Mouse (Mus musculus) forebrain, embryonic 10.5 days (tissue): ENCODE results near the gene H2al1d. TPM values are rescaled to one million over a fixed set of nuclear protein-coding genes. Genes with fewer than 3 reads are reported as not detected.
"Not testable (repeated sequence)": the region's sequence is repeated elsewhere in the genome, so short reads cannot be mapped to it uniquely, and the experiment has no call there.

ENCODE experiments used
- DNase-seq: peaks from one replicate; pipeline ENCODE4 v3.0.0-alpha.2; 2017; ENCODE audit warnings: low spot score; ENCODE audit errors: extremely low spot score
- H3K27ac ChIP-seq: fragments of 300-500 bp; sonication (generic); 2 replicates; pipeline ENCODE4 v1.5.1; 2016; ENCODE audit warnings: mild to moderate bottlenecking
- H3K27me3 ChIP-seq: fragments of 300-500 bp; sonication (generic); 2 replicates; pipeline ENCODE4 v1.6.1; 2016; ENCODE audit warnings: mild to moderate bottlenecking; ENCODE audit not compliant: poor library complexity, severe bottlenecking
- H3K36me3 ChIP-seq: fragments of 300-500 bp; sonication (generic); replicated peaks from 2 replicates; pipeline ENCODE4 v1.6.1; 2016; ENCODE audit warnings: mild to moderate bottlenecking, moderate library complexity
- H3K4me1 ChIP-seq: fragments of 300-500 bp; sonication (generic); 2 replicates; pipeline ENCODE4 v1.6.1; 2016
- H3K4me3 ChIP-seq: fragments of 300-500 bp; sonication (generic); 2 replicates; pipeline ENCODE4 v1.5.1; 2016; ENCODE audit warnings: mild to moderate bottlenecking, moderate library complexity
- H3K9me3 ChIP-seq: fragments of 300-500 bp; sonication (generic); 2 replicates; pipeline ENCODE4 v1.6.1; 2016; ENCODE audit warnings: mild to moderate bottlenecking, moderate library complexity
- WGBS: fragments of 180-500 bp; shearing (Covaris S2); methylation state at CpG from one replicate; pipeline ENCODE4 v1.1.7; 2016; 5-methylcytosine and 5-hydroxymethylcytosine counted together
- polyA plus RNA-seq: library from polyadenylated mRNA; unstranded; fragments of >200 nt; fragmentation: Nextera tagmentation; extraction: Ambion mirVana; gene quantifications from 2 replicates; pipeline ENCODE4 v1.2.1, GENCODE M21; 2016

H2al1d gene
- polyA plus RNA-seq, 1 experiment from 2014 or later, result not detected

DNA sequence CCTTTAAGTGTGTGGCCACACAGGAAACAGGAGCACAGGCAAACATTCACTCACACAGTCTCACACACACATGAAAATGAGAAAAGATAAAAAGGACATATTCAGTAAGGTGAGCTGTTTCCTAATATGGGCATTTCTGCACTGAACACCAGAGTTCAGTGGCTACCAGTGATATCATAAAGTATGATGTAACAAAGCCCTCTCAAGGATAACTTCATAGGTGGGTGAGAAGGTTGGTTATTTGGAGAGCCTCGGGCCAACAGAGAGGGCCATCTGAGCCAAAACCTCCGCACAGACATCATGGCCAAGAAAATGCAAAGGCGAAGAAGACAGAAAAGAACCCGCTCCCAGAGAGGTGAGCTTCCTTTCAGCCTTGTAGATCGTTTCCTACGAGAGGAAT, 6.2 kb downstream of the H2al1d start, which contains the start of gene H2al1f:
Gene H2al1f, plus strand, starts transcription at position 301 of the 400 bp plus-strand sequence.
- H3K9me3 ChIP-seq, H3K27ac ChIP-seq, DNase-seq, H3K4me1 ChIP-seq, H3K27me3 ChIP-seq, H3K36me3 ChIP-seq, H3K4me3 ChIP-seq: not testable (repeated sequence)
- WGBS, result no CpG with 5 or more reads among the region's 6 CpGs

GRCm38 (mm10) chrX:11317956-11318355, 9.3 kb downstream of the H2al1d start, which contains the start of gene H2al1g:
TSS of gene H2al1g (plus strand) at chrX:11318256.
- not testable (repeated sequence) for H3K4me1 ChIP-seq, H3K4me3 ChIP-seq, H3K27me3 ChIP-seq, DNase-seq, H3K27ac ChIP-seq, H3K9me3 ChIP-seq, H3K36me3 ChIP-seq
- no CpG with 5 or more reads among the region's 3 CpGs for WGBS

- not testable (repeated sequence) for H3K9me3 ChIP-seq, H3K4me1 ChIP-seq, H3K36me3 ChIP-seq, H3K27me3 ChIP-seq, DNase-seq, H3K4me3 ChIP-seq, H3K27ac ChIP-seq
- WGBS, result no CpG with 5 or more reads among the region's 6 CpGs
Observed at GRCm38 (mm10) chrX:11321192-11321591, 12.6 kb downstream of the H2al1d start, which contains the start of gene H2al1h. TSS of gene H2al1h (plus strand) at chrX:11321492.

DNA sequence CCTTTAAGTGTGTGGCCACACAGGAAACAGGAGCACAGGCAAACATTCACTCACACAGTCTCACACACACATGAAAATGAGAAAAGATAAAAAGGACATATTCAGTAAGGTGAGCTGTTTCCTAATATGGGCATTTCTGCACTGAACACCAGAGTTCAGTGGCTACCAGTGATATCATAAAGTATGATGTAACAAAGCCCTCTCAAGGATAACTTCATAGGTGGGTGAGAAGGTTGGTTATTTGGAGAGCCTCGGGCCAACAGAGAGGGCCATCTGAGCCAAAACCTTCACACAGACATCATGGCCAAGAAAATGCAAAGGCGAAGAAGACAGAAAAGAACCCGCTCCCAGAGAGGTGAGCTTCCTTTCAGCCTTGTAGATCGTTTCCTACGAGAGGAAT, 15.7 kb downstream of the H2al1d start, which contains the start of gene H2al1i:
Gene H2al1i, plus strand, starts transcription at position 301 of the 400 bp plus-strand sequence.
- H3K36me3 ChIP-seq, result not testable (repeated sequence)
- WGBS, result no CpG with 5 or more reads among the region's 5 CpGs

DNA sequence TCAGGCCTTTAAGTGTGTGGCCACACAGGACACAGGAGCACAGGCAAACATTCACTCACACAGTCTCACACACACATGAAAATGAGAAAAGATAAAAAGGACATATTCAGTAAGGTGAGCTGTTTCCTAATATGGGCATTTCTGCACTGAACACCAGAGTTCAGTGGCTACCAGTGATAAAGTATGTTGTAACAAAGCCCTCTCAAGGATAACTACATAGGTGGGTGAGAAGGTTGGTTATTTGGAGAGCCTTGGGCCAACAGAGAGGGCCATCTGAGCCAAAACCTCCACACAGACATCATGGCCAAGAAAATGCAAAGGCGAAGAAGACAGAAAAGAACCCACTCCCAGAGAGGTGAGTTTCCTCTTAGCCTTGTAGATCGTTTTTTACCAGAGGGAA, 18.9 kb downstream of the H2al1d start, which contains the start of gene H2al1j:
Gene H2al1j, plus strand, starts transcription at position 301 of the 400 bp plus-strand sequence.
- H3K27ac ChIP-seq, H3K36me3 ChIP-seq, H3K4me3 ChIP-seq, H3K4me1 ChIP-seq, H3K9me3 ChIP-seq, DNase-seq: not testable (repeated sequence)
- WGBS, result 86% methylated on average over 2 of the region's 2 CpGs
- peaks cover 32% of the 10 kb centered on the region for H3K27me3 ChIP-seq

More for the DNA sequence above, 15.7 kb downstream of the H2al1d start, which contains the start of gene H2al1i:
- H3K4me3 ChIP-seq, H3K4me1 ChIP-seq, H3K9me3 ChIP-seq, H3K27ac ChIP-seq, DNase-seq, H3K27me3 ChIP-seq: not testable (repeated sequence)

- DNase-seq, result no peak
- H3K36me3 ChIP-seq, result no peaks in the 10 kb centered on the region
- H3K27ac ChIP-seq, result no peak overlapping the region
- WGBS, result 71% methylated on average over 9 of the region's 9 CpGs
- no peaks in the 10 kb centered on the region for H3K9me3 ChIP-seq
- H3K4me1 ChIP-seq, result no peaks in the 10 kb centered on the region
- peaks cover 84% of the 10 kb centered on the region for H3K27me3 ChIP-seq
- no peak overlapping the region for H3K4me3 ChIP-seq
Observed at GRCm38 (mm10) chrX:11345762-11346161, 37.1 kb downstream of the H2al1d start.

DNA sequence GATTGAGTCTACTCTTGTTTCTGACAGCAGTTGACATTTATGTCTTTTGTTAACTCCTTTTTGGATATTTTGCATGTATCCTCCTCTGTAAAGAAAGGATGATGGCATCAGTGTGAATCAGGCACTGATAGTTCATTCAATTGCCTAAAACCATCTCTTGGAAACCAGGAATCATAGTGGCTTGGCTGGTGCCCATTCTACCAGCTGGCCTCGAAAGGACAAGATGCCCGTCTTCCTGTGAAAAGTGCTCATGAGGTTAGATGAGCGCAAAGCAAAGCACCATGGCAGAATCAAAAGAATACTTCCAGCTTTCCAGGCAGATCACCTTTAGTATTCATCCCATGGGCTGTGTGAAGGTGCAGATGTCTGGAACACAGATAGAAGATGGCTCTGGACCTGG, 38.1 kb downstream of the H2al1d start:
- Histone ChIP-seq H3K4me1 (no peaks in the 10 kb centered on the region), H3K9me3 (no peaks in the 10 kb centered on the region), H3K36me3 (no peaks in the 10 kb centered on the region), H3K27me3 (peaks cover 88% of the 10 kb centered on the region), H3K4me3 (no peak overlapping the region), H3K27ac (no peak overlapping the region)
- 92% methylated on average over 3 of the region's 3 CpGs for WGBS
- DNase-seq, result no peak

Other genes with a start within 250 kb of the H2al1d start
- not detected in 2 replicates for gene H2al1a, start 9.6 kb upstream of the H2al1d start, polyA plus RNA-seq
- gene H2al1b, start 6.4 kb upstream of the H2al1d start, polyA plus RNA-seq, result not detected in 2 replicates
- gene H2al1c, start 3.2 kb upstream of the H2al1d start, polyA plus RNA-seq, result not detected in 2 replicates
- not detected in 2 replicates for gene H2al1e, start 3.1 kb downstream of the H2al1d start, polyA plus RNA-seq
- gene H2al1f, start 6.3 kb downstream of the H2al1d start, polyA plus RNA-seq, result not detected in 2 replicates
- not detected in 2 replicates for gene H2al1g, start 9.4 kb downstream of the H2al1d start, polyA plus RNA-seq
- not detected in 2 replicates for gene H2al1h, start 12.7 kb downstream of the H2al1d start, polyA plus RNA-seq
- gene H2al1i, start 15.8 kb downstream of the H2al1d start, polyA plus RNA-seq, result not detected in 2 replicates
- gene H2al1j, start 19.0 kb downstream of the H2al1d start, polyA plus RNA-seq, result not detected in 2 replicates